Mouse (Mus musculus): ENCODE data around the gene Kcnk3.

DNA sequence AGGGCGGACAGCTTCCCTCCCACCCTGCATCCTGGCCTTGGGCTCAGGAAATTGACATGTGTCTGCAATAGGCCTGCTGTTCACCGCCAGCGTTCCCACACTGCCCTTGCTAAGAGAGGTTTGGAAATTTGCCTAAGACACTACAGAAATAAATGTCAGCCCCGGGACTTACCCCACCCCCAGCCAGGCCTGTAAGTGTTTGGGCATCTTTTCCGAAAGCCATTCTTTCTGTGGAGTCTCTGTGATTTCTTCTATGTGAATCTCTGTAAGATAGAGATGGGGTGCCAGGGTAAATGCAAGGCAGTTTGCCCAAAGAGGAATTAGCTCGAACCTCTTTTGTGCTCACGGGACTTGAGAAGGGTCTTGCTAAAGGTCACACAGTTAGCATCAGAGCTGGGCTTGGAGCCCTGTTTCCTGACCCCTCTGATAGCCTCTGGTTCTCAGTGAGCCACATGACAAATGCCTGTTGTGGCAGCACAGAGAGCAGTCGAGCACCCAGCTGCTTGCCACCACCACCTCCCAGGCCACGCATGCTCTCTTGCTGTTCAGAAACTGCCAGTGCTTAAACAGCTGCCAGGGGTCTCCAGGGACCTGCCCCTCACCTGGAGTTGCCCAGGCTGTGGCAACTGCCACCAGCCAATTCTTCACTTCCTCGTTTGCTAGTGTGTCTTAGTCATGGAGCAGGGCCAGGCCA, 6.0 kb downstream of the Kcnk3 start:
- TF ChIP-seq CTCF (IDR thresholded peaks at IDR 0.05; ENCODE audit: low read depth) = no peak
- no peak for TF ChIP-seq EP300 (IDR thresholded peaks at IDR 0.05; ENCODE audit: low read depth)

All from liver, postnatal 0 days (tissue).